Mouse (Mus musculus) forebrain, embryonic 16.5 days (tissue): ENCODE measurements around the gene Grm8. TPM values are rescaled to one million over a fixed set of nuclear protein-coding genes. Genes with fewer than 3 reads are reported as not detected.
"Not testable (repeated sequence)": the region's sequence is repeated elsewhere in the genome, so short reads cannot be mapped to it uniquely, and the experiment has no call there.

Source experiments
- ATAC-seq: fragments of 200-750 bp; cut with Nextera tagmentation; 2 replicates; pipeline ENCODE4 v1.8.0; 2017; ENCODE audit warnings: mild to moderate bottlenecking, moderate library complexity
- H3K27ac ChIP-seq: fragments of 300-500 bp; sonication (generic); 2 replicates; pipeline ENCODE4 v1.5.1; 2014; ENCODE audit warnings: low read length, control low read depth
- H3K27me3 ChIP-seq: fragments of 300-500 bp; sonication (generic); replicated peaks from 2 replicates; pipeline ENCODE4 v1.6.1; 2014; ENCODE audit warnings: low read length; ENCODE audit not compliant: control insufficient read depth, insufficient read depth
- H3K36me3 ChIP-seq: fragments of 300-500 bp; sonication (generic); 2 replicates; pipeline ENCODE4 v1.6.1; 2014; ENCODE audit not compliant: control insufficient read depth, insufficient read depth
- H3K4me1 ChIP-seq: fragments of 300-500 bp; sonication (generic); replicated peaks from 2 replicates; pipeline ENCODE4 v1.6.1; 2014; ENCODE audit warnings: low read length; ENCODE audit not compliant: control insufficient read depth, insufficient read depth
- H3K4me2 ChIP-seq: fragments of 300-500 bp; sonication (generic); 2 replicates; pipeline ENCODE4 v1.6.1; 2014; ENCODE audit warnings: mild to moderate bottlenecking, low read length, control low read depth
- H3K4me3 ChIP-seq: fragments of 300-500 bp; sonication (generic); replicated peaks from 2 replicates; pipeline ENCODE4 v1.5.1; 2014; ENCODE audit warnings: mild to moderate bottlenecking, low read length, control low read depth
- H3K9ac ChIP-seq: fragments of 300-500 bp; sonication (generic); replicated peaks from 2 replicates; pipeline ENCODE4 v1.6.1; 2014; ENCODE audit warnings: low read depth, low read length, control low read depth
- H3K9me3 ChIP-seq: fragments of 300-500 bp; sonication (generic); 2 replicates; pipeline ENCODE4 v1.6.1; 2016; ENCODE audit warnings: low read length; ENCODE audit not compliant: control insufficient read depth
- WGBS: fragments of 180-500 bp; shearing (Covaris S2); extraction: QIAGEN DNeasy Blood & Tissue Kit; methylation state at CpG from one replicate; pipeline ENCODE4 v1.1.7; 2014; 5-methylcytosine and 5-hydroxymethylcytosine counted together
- polyA plus RNA-seq: library from polyadenylated mRNA; unstranded; fragments of >200 nt; fragmentation: Nextera tagmentation; extraction: Ambion mirVana; gene quantifications from 2 replicates; pipeline ENCODE4 v1.2.1, GENCODE M21; 2015

The Grm8 gene
- polyA plus RNA-seq, 1 experiment from 2014 or later: 7.1 TPM

DNA sequence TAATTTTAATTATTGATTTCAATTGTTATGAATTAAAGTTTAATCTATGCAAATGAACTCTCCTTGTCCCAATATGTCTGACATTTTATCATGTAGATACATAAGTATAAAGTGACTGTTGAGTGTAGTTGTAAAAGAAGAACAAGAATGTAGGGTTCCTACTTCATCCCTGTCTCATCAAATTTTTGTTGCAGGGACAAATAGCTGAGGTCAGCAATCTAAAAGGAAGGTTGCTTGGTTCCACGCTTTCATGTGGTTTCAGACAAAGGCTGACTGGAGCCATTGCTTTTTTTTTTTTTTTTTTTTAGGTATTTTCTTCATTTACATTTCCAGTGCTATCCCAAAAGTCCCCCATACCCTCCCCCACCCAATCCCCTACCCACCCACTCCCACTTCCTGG, 298.8 kb downstream of the Grm8 start:
- 94% methylated on average over 1 of the region's 1 CpGs for WGBS
- Histone ChIP-seq H3K36me3 (no peaks in the 10 kb centered on the region), H3K27ac (no peak overlapping the region), H3K4me2 (no peak overlapping the region), H3K27me3 (no peaks in the 10 kb centered on the region), H3K4me3 (no peak overlapping the region), H3K9me3 (no peaks in the 10 kb centered on the region), H3K9ac (no peak overlapping the region), H3K4me1 (no peaks in the 10 kb centered on the region)
- ATAC-seq: no peak

GRCm38 (mm10) chr6:27819735-27820134, 315.2 kb downstream of the Grm8 start:
- H3K4me3 ChIP-seq, H3K9me3 ChIP-seq, H3K27ac ChIP-seq, ATAC-seq, H3K4me1 ChIP-seq, H3K4me2 ChIP-seq, H3K27me3 ChIP-seq, H3K36me3 ChIP-seq, H3K9ac ChIP-seq: not testable (repeated sequence)
- 93% methylated on average over 2 of the region's 2 CpGs for WGBS

GRCm38 (mm10) chr6:27812789-27813188, 322.2 kb downstream of the Grm8 start:
- Histone ChIP-seq H3K9me3 (no peaks in the 10 kb centered on the region), H3K36me3 (no peaks in the 10 kb centered on the region), H3K27ac (no peak overlapping the region), H3K27me3 (no peaks in the 10 kb centered on the region), H3K4me2 (no peak overlapping the region), H3K9ac (no peak overlapping the region), H3K4me3 (no peak overlapping the region), H3K4me1 (no peaks in the 10 kb centered on the region)
- ATAC-seq: no peak
- 45% methylated on average over 5 of the region's 5 CpGs for WGBS

- no peak overlapping the region for H3K4me2 ChIP-seq
- no peak overlapping the region for H3K9ac ChIP-seq
- H3K9me3 ChIP-seq: no peaks in the 10 kb centered on the region
- H3K4me3 ChIP-seq: no peak overlapping the region
- 84% methylated on average over 6 of the region's 6 CpGs for WGBS
- ATAC-seq: no peak
- H3K4me1 ChIP-seq: no peaks in the 10 kb centered on the region
- H3K27ac ChIP-seq: no peak overlapping the region
- no peaks in the 10 kb centered on the region for H3K27me3 ChIP-seq
- H3K36me3 ChIP-seq: no peaks in the 10 kb centered on the region
These were observed 325.0 kb downstream of the Grm8 start for GRCm38 (mm10) chr6:27809996-27810395.

GRCm38 (mm10) chr6:27806741-27807140, 328.2 kb downstream of the Grm8 start:
- Histone ChIP-seq H3K36me3 (no peaks in the 10 kb centered on the region), H3K27ac (no peak overlapping the region), H3K9me3 (no peaks in the 10 kb centered on the region), H3K4me2 (no peak overlapping the region), H3K9ac (no peak overlapping the region), H3K27me3 (no peaks in the 10 kb centered on the region), H3K4me3 (no peak overlapping the region), H3K4me1 (no peaks in the 10 kb centered on the region)
- no peak for ATAC-seq

- Histone ChIP-seq H3K4me1 (no peaks in the 10 kb centered on the region), H3K36me3 (no peaks in the 10 kb centered on the region), H3K4me3 (no peak overlapping the region), H3K27ac (no peak overlapping the region), H3K4me2 (no peak overlapping the region), H3K9me3 (no peaks in the 10 kb centered on the region), H3K9ac (no peak overlapping the region), H3K27me3 (no peaks in the 10 kb centered on the region)
- 65% methylated on average over 6 of the region's 6 CpGs for WGBS
- ATAC-seq: no peak
These were observed 334.0 kb downstream of the Grm8 start for GRCm38 (mm10) chr6:27800881-27801572.

- H3K27ac ChIP-seq: no peak overlapping the region
- no peaks in the 10 kb centered on the region for H3K27me3 ChIP-seq
- ATAC-seq: no peak
- no peaks in the 10 kb centered on the region for H3K36me3 ChIP-seq
- 95% methylated on average over 3 of the region's 3 CpGs for WGBS
- no peaks in the 10 kb centered on the region for H3K9me3 ChIP-seq
- H3K4me1 ChIP-seq: no peaks in the 10 kb centered on the region
- H3K4me3 ChIP-seq: no peak overlapping the region
- H3K4me2 ChIP-seq: no peak overlapping the region
- no peak overlapping the region for H3K9ac ChIP-seq
These were observed 336.2 kb downstream of the Grm8 start for GRCm38 (mm10) chr6:27798735-27799134.

- Histone ChIP-seq H3K27me3 (no peaks in the 10 kb centered on the region), H3K9ac (no peak overlapping the region), H3K36me3 (no peaks in the 10 kb centered on the region), H3K4me2 (no peak overlapping the region), H3K4me1 (no peaks in the 10 kb centered on the region), H3K27ac (no peak overlapping the region), H3K4me3 (no peak overlapping the region), H3K9me3 (no peaks in the 10 kb centered on the region)
- ATAC-seq: no peak
- WGBS: 78% methylated on average over 3 of the region's 3 CpGs
These were observed 345.4 kb downstream of the Grm8 start for GRCm38 (mm10) chr6:27789566-27789965.

GRCm38 (mm10) chr6:27789151-27789550, 345.8 kb downstream of the Grm8 start:
- H3K9me3 ChIP-seq: no peaks in the 10 kb centered on the region
- 71% methylated on average over 4 of the region's 4 CpGs for WGBS
- ATAC-seq: no peak

GRCm38 (mm10) chr6:27782251-27782650, 352.7 kb downstream of the Grm8 start:
- H3K27me3 ChIP-seq: no peaks in the 10 kb centered on the region
- no peak overlapping the region for H3K9ac ChIP-seq
- H3K9me3 ChIP-seq: no peaks in the 10 kb centered on the region
- no peaks in the 10 kb centered on the region for H3K4me1 ChIP-seq
- H3K4me2 ChIP-seq: no peak overlapping the region
- WGBS: 63% methylated on average over 1 of the region's 1 CpGs
- H3K27ac ChIP-seq: no peak overlapping the region
- no peaks in the 10 kb centered on the region for H3K36me3 ChIP-seq
- ATAC-seq: no peak
- H3K4me3 ChIP-seq: no peak overlapping the region

More at GRCm38 (mm10) chr6:27789151-27789550, 345.8 kb downstream of the Grm8 start:
- Histone ChIP-seq H3K9ac (no peak overlapping the region), H3K36me3 (no peaks in the 10 kb centered on the region), H3K27ac (no peak overlapping the region), H3K27me3 (no peaks in the 10 kb centered on the region), H3K4me2 (no peak overlapping the region), H3K4me1 (no peaks in the 10 kb centered on the region), H3K4me3 (no peak overlapping the region)
